In the genomic region with DNA sequence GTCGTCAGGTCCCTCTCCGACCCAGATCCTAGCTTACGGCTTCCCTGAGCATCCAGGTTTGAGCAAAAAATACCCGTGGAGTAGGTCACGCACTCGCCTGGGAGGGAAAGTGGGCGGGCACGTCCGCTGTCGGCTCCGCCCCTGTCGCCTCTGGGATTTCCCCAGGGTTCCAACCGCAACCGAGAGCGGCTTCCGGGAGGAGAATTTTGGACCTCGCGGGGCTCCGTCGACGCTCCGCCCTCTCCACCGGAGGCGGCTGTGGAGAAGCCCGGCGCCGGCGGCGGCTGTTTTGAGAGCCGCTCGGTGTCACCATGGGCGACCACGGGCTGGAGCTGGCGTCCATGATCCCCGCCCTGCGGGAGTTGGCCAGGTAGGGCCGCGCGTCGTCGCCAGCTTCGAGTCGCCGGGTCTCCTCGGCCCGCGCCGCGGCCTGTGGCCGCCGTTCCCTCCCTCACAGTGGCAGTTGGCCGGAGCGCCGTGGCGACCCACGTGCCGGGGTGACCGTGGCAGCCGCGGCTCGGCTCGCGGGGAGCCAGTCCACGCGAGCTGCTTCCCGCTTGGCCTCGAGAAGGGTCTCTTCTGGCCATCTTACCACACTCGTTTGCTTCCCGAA, we compare ENCODE assay signal across 8 mouse cellular contexts. TPM values are rescaled to one million over a fixed set of nuclear protein-coding genes. Genes with fewer than 3 reads are reported as not detected.
DNase-seq lines count a peak whose midpoint lies in the region; ATAC-seq and TF ChIP-seq lines count a peak whose summit lies in the region.

Gene Atr, plus strand, starts transcription at position 184 of the 613 bp plus-strand sequence.

- peak within 1 kb of the TSS; percentile 69 for H3K9ac ChIP-seq in ES-Bruce4 (ENCODE audit: low read depth, poor library complexity, severe bottlenecking)
- H3K9ac ChIP-seq in forebrain, embryonic 14.5 days (ENCODE audit: low read length) = peak within 1 kb of the TSS; percentile 81
- peak within 1 kb of the TSS; percentile 74 for H3K9ac ChIP-seq in neural tube, embryonic 15.5 days (replicated peaks)

- TF ChIP-seq CTCF in ES-Bruce4 (IDR thresholded peaks at IDR 0.05; ENCODE audit: low read depth, low read length) = no peak

- peak; percentile 96 for DNase-seq in forebrain, embryonic 14.5 days (ENCODE audit: low spot score)
- peak; percentile 94 to 96 for DNase-seq in heart, postnatal 14 days
- DNase-seq in layer of hippocampus, adult 11-12 months (ENCODE audit: low spot score) = peak; percentile 93
- peak; percentile 95 to 97 for DNase-seq in lung, adult 18-20 months
- DNase-seq in testis, postnatal 14 days (ENCODE audit: low spot score) = peak; percentile 94

- H3K27ac ChIP-seq in ES-Bruce4 (ENCODE audit: insufficient read depth, low read length) = no peak within 1 kb of the TSS
- peak within 1 kb of the TSS; percentile 52 for H3K27ac ChIP-seq in forebrain, embryonic 14.5 days (ENCODE audit: low read depth, low read length)
- H3K27ac ChIP-seq in neural tube, embryonic 15.5 days (replicated peaks) = peak within 1 kb of the TSS; percentile 81

- H3K4me1 ChIP-seq in ES-Bruce4 (ENCODE audit: control insufficient read depth, insufficient read depth, low read length) = no peaks in the 10 kb centered on the region
- H3K4me1 ChIP-seq in forebrain, embryonic 14.5 days (ENCODE audit: control insufficient read depth, insufficient read depth, low read length) = 0 out of 2 replicates have a peak, but pooled peaks cover 3% of the 10 kb centered on the region
- H3K4me1 ChIP-seq in neural tube, embryonic 15.5 days = peaks cover 8% of the 10 kb centered on the region

- peak; percentile 8; the same call in 1 of the 2 replicates for TF ChIP-seq EP300 in ES-Bruce4 (IDR thresholded peaks at IDR 0.05; ENCODE audit: insufficient read depth, low read depth, low read length)

- peak within 1 kb of the TSS; percentile 91 for H3K4me3 ChIP-seq in ES-Bruce4 (ENCODE audit: low read depth, low read length)
- peak within 1 kb of the TSS; percentile 95 for H3K4me3 ChIP-seq in forebrain, embryonic 14.5 days (ENCODE audit: low read depth, low read length)
- H3K4me3 ChIP-seq in neural tube, embryonic 15.5 days (replicated peaks) = peak within 1 kb of the TSS; percentile 97

- peak; percentile 93 for ATAC-seq in cerebellum, adult (ENCODE audit: insufficient number of reproducible peaks, low FRiP score, low TSS enrichment)
- peak; percentile 94 for ATAC-seq in forebrain, embryonic 14.5 days
- peak; percentile 92 for ATAC-seq in neural tube, embryonic 15.5 days (ENCODE audit: low FRiP score)

- H3K4me2 ChIP-seq in forebrain, embryonic 14.5 days (ENCODE audit: low read length) = peak within 1 kb of the TSS; percentile 90
- peak within 1 kb of the TSS; percentile 95 for H3K4me2 ChIP-seq in neural tube, embryonic 15.5 days

- peak; percentile 18 for TF ChIP-seq POLR2A in ES-Bruce4 (IDR thresholded peaks at IDR 0.05; ENCODE audit: insufficient read depth, low read length)

- intact Hi-C loops in heart, postnatal 14 days (cut with DNase I) = loop anchor here (5.0 to 10.0 kb wide), 2 partner anchors 163 to 345 kb away; partner anchors contain the start of gene U2surp

- no peaks in the 10 kb centered on the region for H3K27me3 ChIP-seq in ES-Bruce4 (ENCODE audit: control insufficient read depth, insufficient read depth, low read length, poor library complexity, severe bottlenecking)
- no peaks in the 10 kb centered on the region for H3K27me3 ChIP-seq in forebrain, embryonic 14.5 days (replicated peaks; ENCODE audit: control insufficient read depth, insufficient read depth, low read length)
- H3K27me3 ChIP-seq in neural tube, embryonic 15.5 days (replicated peaks) = no peaks in the 10 kb centered on the region

- H3K9me3 ChIP-seq in ES-Bruce4 (replicated peaks; ENCODE audit: control insufficient read depth, insufficient read depth, low read length, poor library complexity, severe bottlenecking) = no peaks in the 10 kb centered on the region
- H3K9me3 ChIP-seq in forebrain, embryonic 14.5 days (replicated peaks; ENCODE audit: control insufficient read depth, low read length) = no peaks in the 10 kb centered on the region
- H3K9me3 ChIP-seq in neural tube, embryonic 15.5 days (replicated peaks) = no peaks in the 10 kb centered on the region

- no peaks in the 10 kb centered on the region for H3K36me3 ChIP-seq in ES-Bruce4 (ENCODE audit: control insufficient read depth, insufficient read depth, low read length, poor library complexity, severe bottlenecking)
- no peaks in the 10 kb centered on the region; the same call in 1 of the 2 replicates for H3K36me3 ChIP-seq in forebrain, embryonic 14.5 days (ENCODE audit: control insufficient read depth, insufficient read depth, low read length)
- no peaks in the 10 kb centered on the region for H3K36me3 ChIP-seq in neural tube, embryonic 15.5 days

- under 1% methylated on average over 62 of the region's 69 CpGs for WGBS in forebrain, embryonic 14.5 days
- WGBS in neural tube, embryonic 15.5 days = under 1% methylated on average over 69 of the region's 69 CpGs

RNA-seq across cellular contexts. Expression of gene Atr, which starts in this region (rescaled TPM):
- polyA plus RNA-seq in ES-Bruce4 (2011; ENCODE audit: insufficient read depth, insufficient read length, low read depth, missing spikeins) = 40.5 and 42.6 TPM in 2 replicates
- polyA plus RNA-seq in forebrain, embryonic 14.5 days (2014; fragmentation: Nextera tagmentation; extraction: Ambion mirVana) = 9.9 and 12.8 TPM in 2 replicates
- total RNA-seq in heart, postnatal 14 days (2021) = 1 to 10 TPM; 7.3 to 7.7 TPM
- 10.1 and 12.1 TPM in 2 replicates for polyA plus RNA-seq in neural tube, embryonic 15.5 days (2015; fragmentation: Nextera tagmentation; extraction: Ambion mirVana)
